29 mouse cellular contexts compared by ENCODE assay signal in the genomic region with DNA sequence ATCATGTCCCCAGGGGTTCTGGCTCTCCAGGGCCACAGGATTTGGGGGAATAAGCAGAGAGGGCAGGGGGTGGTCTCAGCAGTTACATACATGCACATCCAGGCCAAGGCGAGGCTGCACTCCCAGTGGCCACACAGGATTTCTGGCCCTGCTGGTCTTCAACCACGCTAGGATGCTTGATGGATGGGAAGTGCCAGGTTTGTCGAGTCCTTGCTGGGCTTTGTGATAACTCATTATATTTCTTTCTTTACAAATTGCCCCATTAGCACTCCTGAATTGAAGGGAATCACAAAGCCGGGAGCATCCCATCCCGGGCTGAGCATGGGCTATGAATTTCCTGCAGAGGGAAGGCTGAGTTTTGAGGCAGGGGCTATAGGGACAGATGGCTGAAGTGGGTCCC. TPM values are rescaled to one million over a fixed set of nuclear protein-coding genes. Genes with fewer than 3 reads are reported as not detected.
DNase-seq lines count a peak whose midpoint lies in the region; ATAC-seq lines count a peak whose summit lies in the region.
"Had no signal": no experiment of that assay in that cellular context is flagged by ENCODE, and none has a peak within 500 bp of the region (broad histone marks: within the 10 kb centered on the region; RNA-seq: fewer than 3 reads in every experiment).

No protein-coding gene starts in this region.

- H3K27me3 ChIP-seq in forebrain, embryonic 13.5 days, result peaks cover 38% of the 10 kb centered on the region
- 0 out of 2 replicates have a peak, but pooled peaks cover 5% of the 10 kb centered on the region for H3K27me3 ChIP-seq in forebrain, embryonic 14.5 days (replicated peaks; ENCODE audit: control insufficient read depth, insufficient read depth, low read length)
- H3K27me3 ChIP-seq in midbrain, embryonic 13.5 days, result no peaks in the 10 kb centered on the region
- H3K27me3 ChIP-seq: heart, embryonic 15.5 days; limb, embryonic 12.5 days; liver, embryonic 15.5 days; neural tube, embryonic 12.5 days; stomach, embryonic 15.5 days had no signal

- H3K4me3 ChIP-seq in forebrain, embryonic 13.5 days, result no peak overlapping the region
- no peak overlapping the region for H3K4me3 ChIP-seq in forebrain, embryonic 14.5 days (ENCODE audit: low read depth, low read length)
- no peak overlapping the region for H3K4me3 ChIP-seq in midbrain, embryonic 13.5 days (replicated peaks)
- H3K4me3 ChIP-seq: erythroblast, embryonic 14.5 days; heart, embryonic 10.5 days; heart, embryonic 15.5 days; left cerebral cortex, adult 2 months; limb, embryonic 12.5 days; liver, embryonic 15.5 days; myocyte; neural tube, embryonic 12.5 days; stomach, embryonic 15.5 days had no signal

- 10% methylated on average over 5 of the region's 5 CpGs for WGBS in forebrain, embryonic 13.5 days
- WGBS in forebrain, embryonic 14.5 days, result 7% methylated on average over 5 of the region's 5 CpGs
- 10% methylated on average over 5 of the region's 5 CpGs for WGBS in midbrain, embryonic 13.5 days

- H3K27ac ChIP-seq in forebrain, embryonic 13.5 days, result 0 out of 2 replicates have a peak overlapping the region, but pooled peaks have one; percentile 15
- no peak overlapping the region for H3K27ac ChIP-seq in forebrain, embryonic 14.5 days (ENCODE audit: low read depth, low read length)
- peak overlapping the region; percentile 78 for H3K27ac ChIP-seq in midbrain, embryonic 13.5 days
- H3K27ac ChIP-seq: heart, embryonic 10.5 days; heart, embryonic 15.5 days; left cerebral cortex, adult 2 months; limb, embryonic 12.5 days; liver, embryonic 15.5 days; neural tube, embryonic 12.5 days; stomach, embryonic 15.5 days had no signal

- H3K9me3 ChIP-seq in forebrain, embryonic 13.5 days (replicated peaks), result no peaks in the 10 kb centered on the region
- no peaks in the 10 kb centered on the region for H3K9me3 ChIP-seq in forebrain, embryonic 14.5 days (replicated peaks; ENCODE audit: control insufficient read depth, low read length)
- no peaks in the 10 kb centered on the region for H3K9me3 ChIP-seq in midbrain, embryonic 13.5 days
- H3K9me3 ChIP-seq: heart, embryonic 10.5 days; heart, embryonic 15.5 days; limb, embryonic 12.5 days; liver, embryonic 15.5 days; neural tube, embryonic 12.5 days; stomach, embryonic 15.5 days had no signal

- H3K9ac ChIP-seq in forebrain, embryonic 13.5 days, result no peak overlapping the region; the same call in 1 of the 2 replicates
- no peak overlapping the region for H3K9ac ChIP-seq in forebrain, embryonic 14.5 days (ENCODE audit: low read length)
- H3K9ac ChIP-seq in midbrain, embryonic 13.5 days (replicated peaks), result no peak overlapping the region
- H3K9ac ChIP-seq: heart, embryonic 15.5 days; limb, embryonic 12.5 days; liver, embryonic 15.5 days; lung, embryonic 14.5 days; neural tube, embryonic 12.5 days; stomach, embryonic 15.5 days had no signal

- no peak overlapping the region for H3K4me2 ChIP-seq in forebrain, embryonic 13.5 days
- H3K4me2 ChIP-seq in forebrain, embryonic 14.5 days (ENCODE audit: low read length), result no peak overlapping the region
- no peak overlapping the region for H3K4me2 ChIP-seq in midbrain, embryonic 13.5 days (replicated peaks)
- H3K4me2 ChIP-seq: heart, embryonic 15.5 days; limb, embryonic 12.5 days; liver, embryonic 15.5 days; lung, embryonic 14.5 days; neural tube, embryonic 12.5 days; stomach, embryonic 15.5 days had no signal

- peak; percentile 26 for DNase-seq in embryo, embryonic 10 days (ENCODE audit: low spot score)
- no peak for DNase-seq in embryo, embryonic 11 days
- no peak for DNase-seq in forebrain, embryonic 14.5 days (ENCODE audit: low spot score)
- no peak for DNase-seq in kidney, adult 11 months
- DNase-seq in layer of hippocampus, postnatal 25 days (ENCODE audit: extremely low spot score in 1 of 2, low spot score in 1 of 2), result no peak
- DNase-seq: adrenal gland, adult 2 months; adrenal gland, postnatal 36 days; cerebellum, adult 2 months; cerebellum, postnatal 14 days; gastrocnemius, postnatal 25 days; kidney, adult 9 months; kidney, postnatal 14 days; lung, embryonic 14.5 days; lung, postnatal 14 days; right cerebral cortex, postnatal 14 days had no signal

- peaks cover 48% of the 10 kb centered on the region for H3K4me1 ChIP-seq in forebrain, embryonic 13.5 days
- peaks cover 22% of the 10 kb centered on the region for H3K4me1 ChIP-seq in forebrain, embryonic 14.5 days (ENCODE audit: control insufficient read depth, insufficient read depth, low read length)
- H3K4me1 ChIP-seq in midbrain, embryonic 13.5 days (replicated peaks), result peaks cover 68% of the 10 kb centered on the region
- H3K4me1 ChIP-seq: heart, embryonic 10.5 days; heart, embryonic 15.5 days; liver, embryonic 15.5 days; stomach, embryonic 15.5 days had no signal

- H3K36me3 ChIP-seq in forebrain, embryonic 13.5 days (ENCODE audit: poor library complexity, severe bottlenecking), result no peaks in the 10 kb centered on the region
- no peaks in the 10 kb centered on the region for H3K36me3 ChIP-seq in forebrain, embryonic 14.5 days (ENCODE audit: control insufficient read depth, insufficient read depth, low read length)
- no peaks in the 10 kb centered on the region for H3K36me3 ChIP-seq in midbrain, embryonic 13.5 days
- H3K36me3 ChIP-seq: heart, embryonic 10.5 days; heart, embryonic 15.5 days; limb, embryonic 12.5 days; liver, embryonic 15.5 days; neural tube, embryonic 12.5 days; stomach, embryonic 15.5 days had no signal

- ATAC-seq in forebrain, embryonic 13.5 days, result no peak
- ATAC-seq in forebrain, embryonic 14.5 days, result no peak
- ATAC-seq in midbrain, embryonic 13.5 days, result no peak
- ATAC-seq: activated CD4-positive, CD25-positive, alpha-beta regulatory T cell, adult 4 months; intestine, embryonic 16.5 days had no signal

RNA-seq across cellular contexts. Expression of a gene that starts 59.5 kb away (rescaled TPM):
- 36.5 and 50.5 TPM in 2 replicates for polyA plus RNA-seq in forebrain, embryonic 13.5 days (2015; fragmentation: Nextera tagmentation; extraction: Ambion mirVana)
- 72.2 and 72.5 TPM in 2 replicates for polyA plus RNA-seq in forebrain, embryonic 14.5 days (2014; fragmentation: Nextera tagmentation; extraction: Ambion mirVana)
- 95.3 and 121 TPM in 2 replicates for polyA plus RNA-seq in midbrain, embryonic 13.5 days (2015; fragmentation: Nextera tagmentation; extraction: Ambion mirVana)
- total RNA-seq in layer of hippocampus, postnatal 25 days (2021), result 10 to 100 TPM; 63.2 to 72.8 TPM
- total RNA-seq: liver, adult 2 months had no signal
- polyA plus RNA-seq: activated CD4-positive, CD25-positive, alpha-beta regulatory T cell, adult 4 months; erythroblast, embryonic 14.5 days; liver, adult 2 months had no signal
